Mouse (Mus musculus) activated CD4-positive, CD25-positive, alpha-beta regulatory T cell, adult 4 months (primary cell): ENCODE measurements around the gene Icam4. TPM values are rescaled to one million over a fixed set of nuclear protein-coding genes. Genes with fewer than 3 reads are reported as not detected.
"Not testable (repeated sequence)": the region's sequence is repeated elsewhere in the genome, so short reads cannot be mapped to it uniquely, and the experiment has no call there.

Source experiments
- ATAC-seq: one replicate; pipeline ENCODE4 v1.8.0; 2017
- polyA plus RNA-seq, 2 experiments: library from polyadenylated mRNA; unstranded; fragments of 100-300 nt; shearing (Covaris generic); gene quantifications; one replicate each; pipeline ENCODE4 v1.2.1; 2017

The Icam4 gene
- 1 to 10 TPM; 2.9 to 3.8 TPM for polyA plus RNA-seq

GRCm38 (mm10) chr9:21029291-21030054 lies at the start of gene Icam4:
Gene Icam4 (plus strand): TSS chr9:21029373.
- no peak for ATAC-seq

DNA sequence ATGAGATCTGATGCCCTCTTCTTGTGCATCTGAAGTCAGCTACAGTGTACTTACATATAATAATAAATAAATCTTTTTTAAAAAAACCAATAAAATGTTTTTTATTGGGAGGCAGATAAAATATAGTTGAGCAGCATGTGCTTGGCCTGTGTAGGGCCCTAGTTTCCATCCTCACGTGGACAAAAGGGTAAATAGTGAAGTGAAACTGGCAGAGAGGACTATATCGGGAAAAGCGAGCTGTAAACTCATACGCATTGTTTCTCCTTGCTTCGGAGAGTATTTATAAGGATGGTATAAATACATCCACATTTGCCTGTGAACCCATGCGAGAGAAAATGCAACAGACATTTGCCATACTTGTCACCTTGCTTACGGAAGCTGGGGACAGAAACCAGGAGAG lies 49.4 kb upstream of the Icam4 start:
- ATAC-seq = no peak

- ATAC-seq = no peak
Measured at GRCm38 (mm10) chr9:20982171-20982570, 47.0 kb upstream of the Icam4 start.

DNA sequence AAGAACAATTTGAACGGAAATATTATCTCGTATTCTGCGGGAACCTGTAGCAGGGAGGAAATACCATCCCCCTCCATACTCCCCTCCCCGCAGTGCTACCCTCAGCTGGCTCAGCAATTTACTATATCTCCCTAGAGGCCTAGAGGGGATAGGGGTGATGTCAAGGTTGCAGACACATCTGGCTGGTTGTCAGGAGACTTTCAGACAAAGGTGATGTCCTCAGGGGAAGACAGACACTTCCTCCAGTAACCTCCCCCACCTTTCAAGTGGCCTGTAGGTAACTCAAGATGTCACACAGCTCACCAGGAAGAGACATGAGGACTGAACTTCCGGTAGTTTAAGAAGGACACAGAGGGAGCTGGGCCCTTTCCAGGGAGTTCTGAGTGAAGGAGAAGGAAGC lies 46.0 kb upstream of the Icam4 start:
- ATAC-seq = peak; percentile 66

GRCm38 (mm10) chr9:20986952-20987686 lies 42.1 kb upstream of the Icam4 start:
- ATAC-seq = no peak

GRCm38 (mm10) chr9:20987953-20988352 lies 41.2 kb upstream of the Icam4 start:
- no peak for ATAC-seq

DNA sequence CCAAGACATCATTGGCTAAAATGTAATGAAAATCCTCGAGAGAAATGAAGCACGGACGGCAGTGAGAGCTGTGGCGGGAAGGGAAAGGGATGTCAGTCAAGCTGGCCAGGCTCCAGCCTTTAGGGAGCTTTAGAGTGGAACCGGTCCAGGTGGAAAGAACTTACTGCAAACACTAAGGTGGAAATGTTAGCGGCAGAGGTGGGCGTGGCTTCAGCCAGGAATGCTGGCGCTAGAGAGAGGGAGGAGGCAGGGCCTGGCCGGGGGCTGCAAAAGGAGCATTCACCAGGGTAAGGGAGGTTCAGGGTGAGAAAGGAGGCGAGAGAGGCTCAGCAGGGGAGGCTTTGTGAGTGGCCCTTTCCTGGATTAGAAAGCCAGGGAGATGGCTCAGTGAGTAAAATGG lies 38.3 kb upstream of the Icam4 start:
- no peak for ATAC-seq

GRCm38 (mm10) chr9:20991587-20991986 lies 37.6 kb upstream of the Icam4 start:
- ATAC-seq = no peak

- no peak for ATAC-seq
Measured at GRCm38 (mm10) chr9:20993165-20993898, 35.8 kb upstream of the Icam4 start.

DNA sequence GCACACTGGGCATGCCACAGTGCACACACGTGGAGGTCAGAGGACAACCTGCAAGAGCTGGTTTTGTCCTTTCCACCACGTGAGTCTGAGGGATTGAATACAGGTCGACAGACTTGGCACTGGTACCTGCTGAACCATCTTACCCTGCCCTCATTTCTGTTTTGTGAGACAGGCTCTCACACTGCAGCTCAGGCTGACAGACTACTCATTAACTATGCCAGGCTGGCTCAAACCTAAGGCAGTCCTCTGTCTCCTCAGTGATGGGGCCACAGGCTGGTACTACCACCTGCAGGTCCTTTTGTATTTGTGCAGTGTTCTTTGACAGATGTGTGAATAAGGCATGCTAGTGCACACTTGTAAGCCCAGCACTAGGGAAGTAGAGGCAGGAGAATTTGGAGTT lies 34.1 kb upstream of the Icam4 start:
- no peak for ATAC-seq

- no peak for ATAC-seq
Measured at GRCm38 (mm10) chr9:20997065-20997464, 32.1 kb upstream of the Icam4 start.

DNA sequence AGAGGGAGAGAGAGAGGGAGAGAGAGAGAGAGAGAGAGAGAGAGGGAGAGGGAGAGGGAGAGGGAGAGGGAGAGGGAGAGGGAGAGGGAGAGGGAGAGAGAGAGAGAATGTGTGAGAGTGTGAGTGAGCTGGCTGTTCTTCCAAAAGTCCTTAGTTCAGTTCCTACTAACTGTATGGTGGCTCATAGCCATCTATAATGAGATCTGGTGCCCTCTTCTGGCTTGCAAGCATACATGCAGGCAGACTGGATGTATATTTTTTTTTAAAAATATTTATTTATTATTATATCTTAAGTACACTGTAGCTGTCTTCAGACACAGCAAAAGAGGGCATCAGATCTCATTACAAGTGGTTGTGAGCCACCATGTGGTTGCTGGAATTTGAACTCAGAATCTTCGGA lies 30.8 kb upstream of the Icam4 start:
- not testable (repeated sequence) for ATAC-seq

DNA sequence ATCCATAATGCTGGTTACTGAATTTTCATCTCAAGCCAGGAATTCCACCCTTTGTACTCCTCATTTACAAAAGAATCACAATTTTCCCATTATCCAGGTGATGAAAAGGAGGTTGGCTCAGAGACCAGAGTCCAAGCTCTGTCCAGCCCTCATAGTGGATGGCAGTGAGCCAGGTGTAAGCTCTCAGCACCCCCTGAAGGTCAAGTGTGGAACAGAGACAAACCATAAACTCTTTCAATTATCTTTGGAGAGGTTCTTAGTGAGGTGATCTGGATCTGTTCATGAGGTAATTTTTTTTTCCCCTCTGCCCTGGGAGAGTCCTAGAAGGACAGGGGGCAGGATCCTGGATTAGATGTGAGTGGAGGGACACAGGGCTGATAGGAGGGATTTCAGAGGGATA lies 28.4 kb upstream of the Icam4 start:
- ATAC-seq = no peak

- ATAC-seq = no peak
Measured at GRCm38 (mm10) chr9:21001651-21002200, 27.4 kb upstream of the Icam4 start.

GRCm38 (mm10) chr9:21002270-21002626 lies 26.9 kb upstream of the Icam4 start:
- no peak for ATAC-seq

- ATAC-seq = peak; percentile 77
Measured at GRCm38 (mm10) chr9:21002627-21003551, 26.3 kb upstream of the Icam4 start, which contains the start of gene Mrpl4. Gene Mrpl4 (plus strand): TSS chr9:21002738.

DNA sequence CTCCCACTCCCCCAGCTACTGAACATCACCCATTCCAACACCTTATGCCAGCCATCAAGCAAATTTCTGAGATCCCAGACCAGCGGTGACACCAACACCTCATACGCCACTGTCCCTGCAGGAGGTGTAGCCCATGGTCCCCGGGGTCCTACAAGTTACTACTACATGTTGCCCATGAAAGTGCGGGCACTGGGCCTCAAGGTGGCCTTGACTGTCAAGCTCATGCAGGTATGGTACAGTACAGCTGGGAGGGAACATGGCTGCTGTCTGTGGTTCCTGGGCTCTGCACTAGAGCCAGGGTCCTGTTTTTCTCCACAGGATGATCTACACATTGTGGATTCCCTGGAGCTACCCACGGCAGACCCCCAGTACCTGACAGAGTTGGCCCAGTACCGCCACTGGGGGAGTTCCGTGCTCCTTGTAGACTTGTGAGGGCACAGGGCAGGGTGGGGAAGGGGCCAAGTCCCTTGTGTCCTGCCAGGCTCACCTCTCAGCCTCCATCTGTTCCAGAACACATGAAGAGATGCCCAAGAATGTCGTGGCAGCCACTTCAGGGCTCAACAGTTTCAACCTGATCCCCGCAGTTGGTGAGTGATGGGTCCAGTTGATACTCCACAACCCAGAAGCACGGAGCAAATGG lies 21.7 kb upstream of the Icam4 start:
- ATAC-seq = no peak

DNA sequence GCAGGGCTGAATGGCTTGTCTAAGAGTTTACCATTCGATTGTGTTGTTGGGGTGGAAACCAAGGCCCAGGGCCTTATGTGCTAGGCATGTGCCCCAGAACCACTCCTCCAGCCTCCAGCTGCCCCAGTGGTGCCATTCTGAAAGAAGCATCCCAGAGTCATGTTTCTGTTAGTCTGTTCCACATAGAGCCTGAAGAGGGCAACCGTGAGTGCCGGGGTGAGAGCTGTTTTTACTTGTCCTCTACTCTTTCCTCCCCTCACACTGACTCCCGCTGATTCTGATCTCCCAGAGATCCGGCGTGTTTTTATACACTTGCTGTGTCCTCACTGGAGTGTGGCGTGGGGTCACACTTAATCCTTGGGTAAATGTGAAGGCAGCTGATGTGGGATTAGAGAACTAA lies 21.2 kb upstream of the Icam4 start:
- ATAC-seq = no peak

DNA sequence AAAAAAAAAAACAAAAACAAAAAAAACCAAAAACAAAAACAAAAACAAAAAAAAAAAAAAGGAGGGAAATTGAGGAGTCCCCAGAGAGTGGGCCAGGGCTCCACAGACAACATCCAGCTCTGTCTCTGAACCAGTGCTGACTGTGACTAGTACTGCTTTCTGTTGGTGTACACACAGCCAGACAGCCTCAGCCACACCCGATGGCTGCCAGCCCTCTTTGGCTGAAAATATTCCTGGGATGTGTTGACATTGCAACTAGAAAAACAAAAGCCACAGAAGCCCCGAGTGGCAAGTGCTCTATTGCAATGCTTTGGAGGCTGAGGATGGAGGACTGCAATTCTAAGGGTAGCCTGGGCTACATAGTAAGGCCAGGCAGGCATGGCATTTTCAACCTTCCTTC lies 18.8 kb upstream of the Icam4 start:
- no peak for ATAC-seq

DNA sequence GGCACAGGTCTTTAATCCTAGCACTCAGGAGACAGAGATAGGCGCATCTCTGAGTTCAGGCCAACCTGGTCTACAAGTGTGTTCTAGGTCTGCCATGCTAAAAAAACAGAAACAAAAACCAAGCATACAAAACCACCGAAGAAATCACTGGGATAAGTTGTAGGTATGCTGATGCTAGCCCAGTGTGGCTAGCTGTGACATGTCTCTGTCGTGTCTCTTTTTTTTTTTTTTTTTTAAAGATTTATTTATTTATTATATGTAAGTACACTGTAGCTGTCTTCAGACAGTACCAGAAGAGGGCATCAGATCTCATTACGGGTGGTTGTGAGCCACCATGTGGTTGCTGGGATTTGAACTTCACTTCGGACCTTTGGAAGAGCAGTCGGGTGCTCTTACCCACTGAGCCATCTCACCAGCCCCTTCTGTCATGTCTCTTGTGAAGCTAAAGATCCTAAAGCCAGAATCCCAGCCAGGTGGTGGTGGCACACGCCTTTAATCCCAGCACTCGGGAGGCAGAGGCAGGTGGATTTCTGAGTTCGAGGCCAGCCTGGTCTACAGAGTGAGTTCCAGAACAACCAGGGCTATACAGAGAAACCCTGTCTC lies 18.1 kb upstream of the Icam4 start:
- ATAC-seq = not testable (repeated sequence)

- ATAC-seq = no peak
Measured at GRCm38 (mm10) chr9:21011846-21012312, 17.3 kb upstream of the Icam4 start.
